Mouse (Mus musculus): Measurements from ENCODE around the gene Il27ra.

The Il27ra gene

DNA sequence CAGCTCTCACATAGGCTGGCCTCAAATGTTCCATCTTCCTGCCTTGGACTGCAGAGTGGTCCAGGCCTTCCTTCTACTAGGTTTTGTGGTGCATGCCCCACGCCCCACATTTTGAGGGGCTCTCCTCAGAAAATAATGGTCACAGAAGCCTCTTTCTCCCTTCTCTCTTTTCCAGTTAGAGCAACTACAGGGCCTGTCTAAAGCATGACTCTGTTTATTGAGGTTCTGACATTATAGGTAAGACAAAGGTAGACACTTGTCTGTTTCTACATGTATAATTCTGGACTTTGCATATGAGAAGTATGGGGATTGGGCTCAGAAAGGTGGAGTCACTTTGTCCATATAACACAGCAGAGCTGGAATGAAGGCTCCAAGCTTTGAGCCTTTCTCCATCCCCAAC lies 22.6 kb upstream of the Il27ra start, which contains the start of gene Gm10643:
TSS of gene Gm10643 (minus strand) at position 101 of the 400 bp plus-strand sequence.
- no peak for DNase-seq

DNA sequence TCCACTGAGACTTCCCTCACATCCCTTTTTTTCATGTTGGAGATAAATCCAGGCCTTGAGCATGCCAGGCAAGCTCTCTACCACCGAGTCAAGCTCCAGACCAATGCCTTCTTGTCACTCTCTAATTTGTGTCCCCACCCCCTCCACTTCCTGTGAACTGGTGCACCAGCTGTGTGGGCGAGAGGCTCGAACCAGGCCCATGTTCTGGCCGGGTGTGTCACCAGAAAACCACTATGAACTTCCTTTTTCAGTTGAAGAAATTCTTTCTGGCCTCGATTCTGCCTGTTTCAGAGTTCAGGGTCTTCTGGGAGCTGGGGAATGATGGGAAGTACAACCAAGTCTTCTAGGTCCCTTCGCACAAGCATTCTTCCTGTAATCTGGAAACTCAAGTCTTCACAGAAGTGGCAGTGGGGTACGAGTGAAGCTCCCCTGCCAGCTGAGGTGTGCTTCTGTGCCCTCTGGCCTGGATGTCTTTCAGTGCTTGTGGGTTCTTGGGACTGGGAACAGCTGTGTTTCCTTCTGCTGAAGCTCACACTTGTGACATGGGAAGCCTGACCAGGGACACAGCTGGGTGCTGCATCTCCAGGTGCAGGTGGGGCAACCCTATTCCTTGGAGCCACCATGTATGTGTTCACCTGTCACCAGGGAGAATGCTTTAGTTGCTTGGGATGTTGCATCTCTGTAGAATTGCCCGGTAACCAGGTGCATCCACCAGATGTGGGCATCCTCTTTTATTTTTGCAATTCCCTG lies 21.6 kb upstream of the Il27ra start:
- no peak for DNase-seq

DNA sequence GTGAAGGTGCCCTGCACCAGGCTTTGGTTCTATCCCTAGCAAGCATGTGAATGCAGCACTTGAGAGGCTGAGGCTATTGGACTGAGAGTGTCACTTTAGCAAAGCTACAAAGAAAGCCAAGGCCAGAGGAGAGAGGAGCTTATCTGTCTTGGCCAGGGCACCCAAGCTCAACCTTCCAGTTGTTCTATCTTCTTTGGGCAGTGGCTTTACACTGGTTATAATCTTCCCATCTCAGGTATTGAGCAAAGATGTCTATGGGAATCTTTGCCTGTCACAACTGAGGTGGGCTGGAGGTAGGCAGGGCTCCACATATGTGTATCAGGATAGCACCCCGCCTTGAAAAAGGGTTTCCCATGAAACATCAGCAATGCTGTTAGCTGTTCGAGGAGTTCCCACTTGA lies 17.9 kb upstream of the Il27ra start:
- DNase-seq: no peak

DNA sequence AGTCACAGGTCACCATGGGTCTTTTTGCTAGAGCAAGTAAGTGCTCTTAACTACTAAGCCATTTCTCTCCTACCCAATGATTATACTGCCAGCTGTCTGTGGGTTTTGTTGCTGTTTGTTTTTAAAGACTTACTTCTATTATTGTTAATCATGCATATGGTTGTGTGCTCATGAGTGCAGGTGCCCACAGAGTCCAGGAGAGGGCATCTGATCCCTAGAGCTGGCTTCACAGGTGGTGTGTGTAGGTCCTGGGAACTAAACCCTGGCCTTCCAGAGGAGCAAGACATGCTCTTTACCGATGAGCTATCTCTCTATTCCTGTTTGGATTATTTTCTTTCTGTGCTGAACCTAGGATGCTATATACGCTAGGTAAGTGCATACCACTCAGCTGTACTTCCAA lies 16.8 kb upstream of the Il27ra start:
- no peak for DNase-seq

DNA sequence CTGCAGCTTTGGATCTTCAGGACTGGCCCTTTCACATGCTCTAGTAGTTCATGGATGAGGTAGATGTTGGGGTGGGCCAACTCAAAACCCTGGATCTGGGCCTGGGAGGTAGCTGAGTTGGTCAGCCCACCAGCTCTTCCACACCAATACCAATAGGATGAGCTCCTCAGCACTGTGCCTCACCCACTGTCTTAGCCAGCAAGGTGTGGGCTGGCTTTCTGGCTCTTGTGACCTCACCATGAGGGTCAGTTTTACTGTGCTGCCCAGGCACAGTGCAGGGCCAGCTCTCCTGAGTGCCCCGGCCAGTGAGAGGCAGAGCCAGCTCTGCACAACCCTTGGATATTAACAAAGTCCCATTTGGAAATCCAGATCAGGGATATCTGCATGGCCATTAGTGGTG lies 15.4 kb upstream of the Il27ra start:
- DNase-seq: no peak

DNA sequence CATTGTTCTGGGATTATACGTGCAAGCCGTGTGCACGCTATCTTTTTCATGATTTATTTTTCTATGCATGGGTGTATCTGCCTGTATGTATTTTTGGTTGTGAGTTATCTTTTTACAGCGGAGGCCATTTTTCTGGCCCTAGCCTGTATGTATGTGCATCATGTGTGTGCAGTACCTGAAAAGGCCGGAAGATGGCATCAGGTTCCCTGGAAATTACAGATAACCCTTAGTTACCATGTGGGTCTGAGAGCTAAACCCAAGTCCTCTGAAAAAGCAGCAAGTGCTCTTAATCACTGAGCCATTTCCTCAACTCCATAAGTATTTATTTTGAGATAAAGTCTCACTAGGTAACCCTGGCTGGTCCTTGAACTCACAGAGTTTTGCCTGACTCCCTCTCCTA lies 10.8 kb upstream of the Il27ra start:
- no peak for DNase-seq

DNA sequence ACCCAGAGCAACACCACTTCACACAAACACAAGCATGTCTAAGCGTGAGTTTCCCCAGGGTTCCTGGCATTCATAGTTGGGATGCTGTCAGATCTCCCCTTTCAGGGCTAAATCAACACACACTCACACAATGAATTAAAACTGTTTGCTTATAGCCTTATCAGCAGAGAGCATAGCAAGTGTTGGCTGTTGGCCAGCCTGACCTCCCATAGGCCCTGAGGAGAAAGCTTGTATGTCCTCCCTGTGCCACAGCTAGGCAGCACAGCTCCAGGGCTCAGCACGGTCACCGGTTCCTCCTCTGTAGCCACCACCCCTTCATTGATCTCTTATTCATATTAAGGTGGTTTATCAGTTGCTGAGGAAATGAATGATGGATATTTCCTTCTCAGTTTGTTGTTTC lies 10.4 kb upstream of the Il27ra start:
- DNase-seq: no peak

DNA sequence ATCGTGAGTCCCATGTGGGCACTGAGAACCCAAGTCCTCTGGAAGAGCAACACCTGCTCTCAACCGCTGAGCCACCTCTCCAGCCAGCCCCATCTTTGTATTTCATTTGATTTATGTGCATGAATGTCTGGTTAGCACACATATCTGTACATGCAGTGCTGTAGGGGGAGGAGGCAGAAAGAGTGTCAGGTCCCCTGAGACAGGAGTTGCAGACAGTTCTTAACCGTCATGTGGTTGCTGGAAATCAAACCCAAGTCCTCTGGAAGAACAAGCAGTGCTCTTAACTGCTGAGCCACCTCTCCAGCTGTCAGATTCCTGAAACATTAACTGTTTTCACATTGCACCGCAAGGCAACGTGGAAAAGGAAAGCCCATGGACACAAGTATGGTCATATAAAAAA lies 5.8 kb upstream of the Il27ra start:
- DNase-seq: no peak

DNA sequence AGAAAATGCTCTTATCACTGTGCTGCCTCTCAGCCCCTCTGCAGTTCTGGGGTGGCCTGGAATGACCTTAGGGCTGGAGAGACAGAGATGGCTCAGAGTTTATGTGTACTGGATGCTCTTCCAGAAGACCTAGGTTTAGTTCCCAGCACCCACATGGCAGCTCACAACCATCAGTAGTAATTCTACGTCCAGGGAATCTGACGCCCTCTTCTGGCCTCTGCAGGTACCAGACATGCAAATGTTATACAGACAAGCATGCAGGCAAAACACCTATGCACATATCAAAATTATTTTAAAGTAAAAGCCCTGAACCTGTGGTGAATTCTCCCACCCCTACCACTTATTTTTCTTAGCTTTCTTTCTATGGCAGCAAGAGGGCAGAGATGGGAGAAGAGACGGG lies 4.1 kb upstream of the Il27ra start:
- DNase-seq: no peak

DNA sequence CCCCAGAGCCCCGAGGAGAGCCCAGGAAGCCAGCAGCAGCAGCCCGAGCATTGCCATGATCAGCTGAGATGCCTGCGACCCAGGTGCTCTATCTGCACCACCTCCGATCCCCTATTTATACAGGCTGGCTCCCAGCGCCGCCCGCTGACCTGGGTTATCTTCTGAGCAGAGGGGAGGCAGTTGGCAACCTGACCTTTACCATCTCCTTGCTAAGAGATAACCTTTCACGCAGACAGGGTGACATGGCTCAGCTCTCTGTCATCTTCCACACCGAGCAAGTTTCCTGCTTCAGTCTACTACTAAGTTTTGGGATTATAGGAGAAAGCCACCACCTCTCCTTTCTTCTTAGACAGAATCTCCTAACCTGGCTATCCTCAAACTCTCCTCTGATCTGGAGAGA lies 2.5 kb upstream of the Il27ra start, which contains the start of gene Rln3:
TSS of gene Rln3 (minus strand) at position 101 of the 400 bp plus-strand sequence.
- no peak for DNase-seq

DNA sequence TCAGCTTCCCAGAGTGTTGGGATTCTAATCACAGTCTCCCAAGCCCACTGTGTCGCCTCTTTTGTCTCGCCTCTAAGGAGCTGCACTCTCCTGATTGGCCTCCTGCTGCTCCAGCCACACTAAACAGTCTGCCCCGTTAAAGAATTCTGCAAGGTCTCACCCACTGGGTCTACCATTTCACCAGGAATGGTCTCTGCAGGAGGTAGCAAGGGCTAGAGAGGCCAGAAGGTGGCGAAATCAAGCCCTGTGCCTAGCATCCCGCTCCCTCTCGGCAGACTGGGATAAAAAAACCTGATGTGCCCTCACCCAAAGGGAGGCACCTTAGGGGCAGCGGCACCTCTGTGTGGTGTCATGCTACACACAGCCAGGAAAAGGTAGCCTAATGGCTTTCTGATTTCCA lies 1.7 kb upstream of the Il27ra start:
- no peak for DNase-seq

DNA sequence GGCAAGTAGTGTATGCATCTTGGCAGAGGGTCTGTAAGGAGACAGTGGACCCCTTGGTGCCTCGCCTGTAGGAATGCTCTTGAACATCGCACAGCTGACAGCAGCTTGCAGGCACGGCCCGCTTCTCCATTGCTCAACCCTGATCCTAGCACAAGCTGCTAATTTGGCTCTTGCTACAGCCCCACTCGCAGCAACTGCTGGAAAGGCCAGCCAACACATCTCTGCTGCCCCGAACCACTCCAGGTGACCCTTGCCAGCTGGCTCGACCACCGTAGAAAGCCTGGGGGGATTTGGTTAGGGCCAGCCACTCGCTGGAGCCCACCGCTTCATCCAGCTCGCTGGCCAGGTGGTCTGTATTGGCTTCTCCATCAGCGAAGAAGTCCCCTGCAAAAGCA lies 556 bp upstream of the Il27ra start:
- DNase-seq: no peak

DNA sequence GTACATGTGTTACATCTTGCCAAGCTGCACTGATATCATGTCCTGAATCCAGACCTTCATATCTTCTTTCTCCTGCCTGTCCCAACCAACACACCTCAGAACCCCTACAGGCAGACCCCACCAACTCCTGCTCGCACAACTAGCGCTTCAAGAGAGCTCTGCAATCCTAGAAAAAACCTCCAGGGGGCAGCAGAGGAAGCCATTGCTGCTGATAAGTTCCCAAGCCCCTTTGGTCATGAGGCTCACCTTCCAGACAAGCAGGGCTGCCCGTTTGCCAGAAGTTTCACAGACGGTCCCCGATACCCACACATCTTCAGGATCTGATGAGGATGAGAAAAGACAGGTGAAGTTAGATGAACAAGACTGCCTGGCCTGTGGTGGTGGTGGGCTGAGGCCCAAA lies 3.3 kb downstream of the Il27ra start:
- DNase-seq: peak; percentile 53

DNA sequence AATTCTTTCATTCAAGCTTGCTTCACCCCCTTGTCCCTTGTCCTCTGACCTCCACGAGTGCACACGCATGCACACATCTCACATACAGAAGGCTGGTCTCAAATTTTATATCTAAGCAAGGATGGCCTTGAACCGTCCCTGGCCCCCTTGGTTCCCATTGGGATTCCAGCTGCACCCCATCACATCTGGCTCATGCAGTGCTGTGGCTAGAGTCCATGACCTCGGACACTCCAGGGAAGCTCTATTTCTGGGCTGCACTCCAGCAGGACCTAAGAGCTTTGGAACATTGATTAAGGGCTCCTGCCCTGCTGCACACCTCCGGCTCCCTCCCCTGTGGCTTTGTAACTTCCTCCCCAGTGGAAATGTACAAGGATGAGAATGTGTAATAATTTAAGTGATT lies 4.4 kb downstream of the Il27ra start:
- no peak for DNase-seq

DNA sequence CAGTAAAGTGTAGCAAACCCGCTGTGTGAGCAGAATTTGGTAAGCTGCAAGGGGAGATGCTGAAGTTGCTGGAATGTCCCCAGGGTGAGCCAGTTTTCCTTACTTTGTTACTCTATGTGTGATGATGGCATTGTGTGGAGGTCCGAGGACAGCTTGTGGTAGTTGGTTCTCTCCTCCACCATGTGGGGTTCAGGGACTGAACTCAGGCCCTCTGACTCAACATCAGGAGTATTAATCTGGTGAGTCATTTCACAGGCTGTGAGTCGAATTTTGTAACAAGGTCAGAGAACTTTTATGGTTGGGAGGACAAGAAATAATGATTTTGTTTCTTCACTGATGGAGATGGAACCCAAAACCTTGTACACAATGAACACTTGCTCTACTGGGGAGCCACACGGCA lies 9.6 kb downstream of the Il27ra start:
- DNase-seq: no peak

DNA sequence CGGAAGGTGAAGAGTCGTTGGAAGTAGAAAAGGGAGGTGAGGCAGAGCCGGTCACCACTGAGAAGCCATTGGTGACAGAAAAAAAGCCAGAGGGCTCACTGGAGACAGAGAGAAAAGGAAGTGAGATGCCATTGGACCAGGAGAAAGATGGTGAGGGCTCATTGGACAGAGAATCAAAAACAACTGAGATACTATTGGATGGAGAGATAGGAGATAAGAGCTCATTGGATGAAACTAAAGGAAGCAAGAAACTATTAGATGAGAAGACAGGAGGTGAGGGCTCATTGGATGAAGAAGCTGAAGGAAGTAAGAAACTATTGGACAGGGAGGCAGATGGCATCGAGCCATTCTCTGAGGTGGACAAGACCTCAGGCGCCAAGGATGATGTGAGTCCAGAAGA lies 13.1 kb downstream of the Il27ra start:
- no peak for DNase-seq

DNA sequence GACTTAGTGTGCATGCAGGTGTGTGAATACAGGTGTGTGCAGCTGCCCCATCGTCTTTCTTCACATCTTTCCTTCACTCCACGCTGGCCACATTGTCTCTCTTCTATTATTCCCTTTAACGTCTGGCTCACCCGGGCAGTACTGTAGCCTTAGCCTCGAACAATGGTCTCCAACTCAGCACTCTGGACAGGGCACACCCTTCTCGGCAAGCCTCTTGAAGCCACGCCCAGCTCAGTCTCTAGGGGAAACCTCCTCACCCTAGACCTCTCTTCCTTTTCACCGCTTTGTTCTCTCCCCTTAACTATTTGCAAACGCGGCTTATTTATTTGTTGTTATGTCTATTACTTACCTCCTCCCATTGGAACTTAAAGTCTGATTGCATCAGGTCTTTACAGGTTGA lies 14.9 kb downstream of the Il27ra start:
- no peak for DNase-seq

DNA sequence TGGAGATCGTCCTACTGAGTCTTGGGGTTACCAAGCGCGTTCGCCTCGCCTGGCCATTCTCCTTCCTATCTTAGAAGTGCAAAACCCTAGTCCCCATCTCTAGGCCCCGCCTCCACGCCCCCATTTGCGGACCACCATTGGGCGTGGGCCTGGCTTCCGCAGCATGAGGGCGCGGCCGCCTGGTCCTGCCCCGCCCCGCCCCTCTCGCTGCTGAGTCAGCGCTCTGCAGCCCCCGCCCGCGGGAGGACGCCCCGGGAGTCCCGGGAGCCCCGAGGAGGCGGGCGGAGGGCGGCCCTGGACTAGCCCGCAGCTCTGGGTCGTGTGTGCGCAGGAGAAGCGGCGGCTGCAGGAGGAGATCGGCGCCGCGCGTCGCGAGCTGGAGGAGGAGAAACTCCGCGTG lies 16.5 kb downstream of the Il27ra start:
- no peak for DNase-seq

DNA sequence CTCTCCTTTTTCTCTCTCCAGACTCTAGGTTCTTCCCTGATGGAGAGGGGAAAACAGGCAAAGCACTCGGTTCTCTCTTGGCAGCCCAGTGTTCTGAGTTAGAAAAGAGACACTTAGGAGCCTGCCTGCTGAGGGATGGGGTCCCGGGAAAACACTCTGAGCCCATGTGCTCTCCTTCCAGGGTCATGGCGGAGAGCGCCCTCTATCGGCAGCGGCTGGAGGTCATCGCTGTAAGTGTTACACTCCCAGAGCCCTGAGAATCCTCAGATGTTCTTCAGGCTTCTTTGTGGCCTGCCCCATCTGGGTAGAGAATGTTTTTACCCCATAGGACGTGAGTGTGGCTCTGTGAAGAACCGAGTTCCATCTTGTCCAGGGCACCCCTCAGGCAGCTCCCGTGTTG lies 18.2 kb downstream of the Il27ra start:
- no peak for DNase-seq

DNA sequence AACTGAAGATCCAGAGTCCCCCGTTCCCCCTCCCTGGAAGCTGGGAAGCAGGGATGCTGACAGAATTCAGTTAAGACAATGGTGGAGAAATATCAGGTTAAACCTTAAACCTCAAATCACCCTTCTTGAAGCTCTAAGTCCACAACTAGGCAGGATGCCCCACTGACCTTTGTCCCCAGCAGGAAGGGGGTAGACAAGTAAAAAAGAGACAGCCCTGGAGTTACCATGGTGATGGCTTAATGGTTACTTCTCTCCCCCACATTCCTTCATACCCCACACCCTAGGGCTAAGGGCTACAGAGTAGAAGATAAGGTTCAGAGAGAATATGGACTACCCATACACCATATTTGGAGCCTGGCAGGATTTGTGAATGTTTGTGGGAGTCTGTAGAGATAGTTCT lies 18.8 kb downstream of the Il27ra start:
- no peak for DNase-seq

DNA sequence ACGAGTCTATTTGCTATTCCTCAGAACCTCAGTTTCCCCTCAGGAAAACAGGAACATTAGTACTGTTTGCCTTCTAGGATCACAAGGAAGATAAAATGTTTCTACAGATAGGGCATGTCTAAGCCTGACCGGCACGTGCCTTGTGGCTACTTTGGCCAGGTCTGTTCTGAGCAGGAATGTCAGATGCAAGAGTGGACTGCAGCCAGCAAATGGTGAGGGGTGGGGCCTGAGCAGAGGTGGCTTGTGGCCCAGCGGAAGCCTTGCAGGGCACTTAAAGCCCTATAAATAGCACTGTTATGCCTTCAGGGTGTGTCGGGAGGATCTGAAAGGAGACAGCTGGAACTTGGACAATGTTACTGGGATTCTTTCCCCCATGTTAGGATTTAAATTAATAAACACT lies 19.3 kb downstream of the Il27ra start:
- no peak for DNase-seq

DNA sequence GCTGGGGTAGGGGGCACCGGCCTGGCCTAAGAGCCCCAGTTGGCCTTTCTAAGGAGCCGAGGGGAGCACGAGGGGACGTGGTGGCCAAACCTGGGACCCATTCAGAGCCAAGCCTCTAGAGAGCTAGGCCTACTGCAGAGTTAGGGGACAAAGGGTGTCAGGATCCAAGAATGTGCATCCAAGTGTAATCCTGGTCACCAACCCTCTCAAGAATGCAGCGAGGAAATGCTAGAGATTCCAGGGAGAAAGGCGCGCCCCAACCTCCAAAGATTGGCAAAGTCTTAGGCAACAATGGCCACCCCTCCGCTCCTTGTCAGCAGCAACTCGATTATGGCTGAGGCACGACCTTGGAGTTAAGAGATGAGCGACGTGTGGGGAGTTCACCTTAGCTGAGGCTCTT lies 20.8 kb downstream of the Il27ra start:
- no peak for DNase-seq

DNA sequence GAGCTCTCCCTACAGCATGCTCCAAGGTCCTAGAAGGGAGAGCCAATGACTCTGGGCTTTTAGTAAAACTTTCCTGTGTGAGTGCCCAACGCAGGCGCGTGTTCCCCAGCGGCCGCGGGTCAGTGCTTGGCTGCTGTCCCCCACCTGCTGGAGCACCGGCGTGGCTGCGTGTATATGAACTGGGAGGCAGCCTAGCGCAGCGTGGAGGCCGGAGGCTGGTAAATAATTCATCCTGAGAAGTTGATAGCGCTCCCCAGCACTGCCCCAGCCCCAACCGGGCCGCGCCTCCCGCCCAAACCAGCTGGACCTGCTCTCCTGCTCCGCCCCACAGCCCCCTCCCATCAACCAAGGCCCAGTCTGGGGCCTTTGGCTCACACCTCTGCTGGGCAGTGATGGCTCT lies 21.3 kb downstream of the Il27ra start, which contains the start of gene Palm3:
TSS of gene Palm3 (plus strand) at position 376 of the 400 bp plus-strand sequence.
- DNase-seq: no peak

DNA sequence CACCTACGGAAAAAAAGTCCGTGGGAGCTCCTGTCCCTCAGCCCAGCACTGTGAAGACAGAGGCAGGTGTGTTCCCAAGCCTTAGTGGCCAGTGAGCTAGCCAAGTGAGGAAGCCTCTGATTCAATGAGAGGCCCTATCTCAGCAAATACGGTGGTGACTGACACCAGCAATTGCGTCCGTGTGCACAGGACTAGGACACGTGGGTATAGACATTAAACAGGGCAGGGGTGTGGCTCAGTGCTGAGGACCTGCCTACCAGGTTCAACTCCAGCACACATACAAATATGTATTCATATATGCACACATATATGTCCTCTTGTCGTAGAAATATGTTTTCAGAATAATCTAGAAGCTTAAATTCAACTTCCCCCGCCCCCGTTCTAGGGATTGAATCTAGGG lies 22.7 kb downstream of the Il27ra start:
- no peak for DNase-seq

DNA sequence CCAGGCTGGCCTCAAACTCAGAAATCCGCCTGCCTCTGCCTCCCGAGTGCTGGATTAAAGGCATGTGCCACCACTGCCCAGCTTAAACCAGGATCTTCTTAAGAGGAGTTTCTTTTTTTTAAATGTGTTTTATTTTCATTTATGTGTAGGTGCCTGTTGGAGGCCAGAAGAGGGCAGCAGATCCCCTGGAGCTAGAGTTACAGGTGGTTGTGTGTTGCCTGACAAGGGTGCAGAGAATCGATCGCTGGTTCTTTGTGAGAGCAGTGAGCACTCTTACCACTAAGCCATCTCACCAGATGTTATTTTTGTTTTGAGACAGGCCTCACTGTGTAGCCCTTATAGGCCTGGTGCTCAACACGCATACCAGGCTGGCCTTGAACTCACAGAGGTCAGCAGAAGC lies 26.6 kb downstream of the Il27ra start:
- DNase-seq: no peak
